Mouse (Mus musculus): ENCODE results near the gene Kcnmb1.

GRCm38 (mm10) chr11:34000416-34000815 lies 37.6 kb downstream of the Kcnmb1 start:
- TF ChIP-seq CTCF (IDR thresholded peaks at IDR 0.05) (no peak), EP300 (IDR thresholded peaks at IDR 0.05) (no peak)

Data from lung, postnatal 0 days (tissue).